Mouse (Mus musculus) kidney, adult 2 months (tissue): ENCODE results near the gene Nfia. TPM values are rescaled to one million over a fixed set of nuclear protein-coding genes. Genes with fewer than 3 reads are reported as not detected.

ENCODE experiments used
- DNase-seq: peaks from one replicate; pipeline ENCODE4 v3.0.0; 2021
- H3K27ac ChIP-seq: fragments of 200-500 bp; 2 replicates; pipeline ENCODE4 v1.5.1; 2012; ENCODE audit warnings: low read depth, low read length, control low read depth, inconsistent platforms; ENCODE audit not compliant: insufficient read depth
- H3K27me3 ChIP-seq: fragments of 200-500 bp; replicated peaks from 2 replicates; pipeline ENCODE4 v1.6.1; 2012; ENCODE audit warnings: mild to moderate bottlenecking, moderate library complexity, low read length, inconsistent platforms; ENCODE audit not compliant: control insufficient read depth, insufficient read depth
- H3K36me3 ChIP-seq: fragments of 200-500 bp; 2 replicates; pipeline ENCODE4 v1.6.1; 2012; ENCODE audit warnings: mild to moderate bottlenecking, moderate library complexity, low read length, inconsistent platforms; ENCODE audit not compliant: control insufficient read depth, insufficient read depth
- H3K4me1 ChIP-seq: fragments of 200-500 bp; 2 replicates; pipeline ENCODE4 v1.6.1; 2011; ENCODE audit warnings: low read length; ENCODE audit not compliant: control insufficient read depth, insufficient read depth
- H3K4me3 ChIP-seq: fragments of 200-500 bp; 2 replicates; pipeline ENCODE4 v1.5.1; 2011; ENCODE audit warnings: mild to moderate bottlenecking, low read depth, low read length, control low read depth; ENCODE audit not compliant: insufficient read depth
- CTCF ChIP-seq: fragments of 200-500 bp; conservative IDR thresholded peaks from 2 replicates; pipeline ENCODE4 v1.5.1; 2011; ENCODE audit warnings: low read depth, mild to moderate bottlenecking, control low read depth, low read length, moderate library complexity, mixed read lengths; ENCODE audit not compliant: insufficient read depth, insufficient read length
- POLR2A ChIP-seq: fragments of 200-500 bp; IDR thresholded peaks from one replicate; pipeline ENCODE4 v1.6.1; 2011; ENCODE audit warnings: low read depth, low read length, control low read depth
- WGBS: fragments of 180-500 bp; shearing (Covaris S2); methylation state at CpG from one replicate; pipeline ENCODE4 v1.1.7; 2018; 5-methylcytosine and 5-hydroxymethylcytosine counted together
- polyA plus RNA-seq: library from polyadenylated mRNA; depleted of rRNA; stranded (reverse); fragments of >200 nt; gene quantifications from 2 replicates; pipeline ENCODE4 v1.2.3, GENCODE M21; 2012

The Nfia gene
- polyA plus RNA-seq, 1 experiment, result 46.5 TPM

DNA sequence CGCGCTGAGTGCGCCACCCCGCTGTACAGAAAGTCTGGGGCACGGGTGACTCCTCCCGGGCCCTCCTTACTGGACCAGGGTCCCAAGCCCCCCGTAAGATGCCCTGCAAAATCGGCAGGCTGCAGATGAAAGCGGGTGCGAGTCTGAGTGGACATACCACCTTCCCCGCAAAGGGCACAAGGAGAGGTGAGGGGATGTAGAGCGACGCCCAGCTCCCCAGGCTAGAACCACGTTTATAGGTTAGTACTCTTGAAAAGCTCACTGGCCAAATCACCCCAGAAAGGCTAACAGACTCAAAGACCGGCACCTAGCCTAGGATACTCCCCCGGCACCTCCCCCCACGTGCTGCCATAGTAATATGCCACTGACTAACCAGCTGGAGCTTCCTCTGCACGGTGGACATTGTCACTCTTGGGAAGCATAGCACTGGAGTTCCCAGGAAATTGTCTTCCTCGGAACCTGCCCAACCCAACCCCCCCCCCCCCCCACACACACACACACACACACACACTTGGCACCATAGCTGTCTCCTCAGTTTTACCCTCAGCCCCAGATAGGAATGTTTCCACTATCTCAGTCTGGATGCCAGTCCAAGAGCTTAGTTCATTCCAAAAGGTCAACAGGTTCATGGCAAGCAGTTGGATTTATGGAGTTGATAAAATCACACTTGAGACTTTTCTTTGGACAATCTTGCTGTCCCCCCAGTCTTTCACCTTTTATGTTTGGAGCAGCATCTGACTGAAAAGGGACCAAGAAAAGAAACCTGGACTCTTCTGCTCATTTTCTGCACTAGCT lies 26.2 kb upstream of the Nfia start:
- H3K4me1 ChIP-seq, result peaks cover 4% of the 10 kb centered on the region; the same call in 1 of the 2 replicates
- 8% methylated on average over 19 of the region's 19 CpGs for WGBS
- no peaks in the 10 kb centered on the region for H3K36me3 ChIP-seq
- H3K4me3 ChIP-seq, result peak overlapping the region; percentile 44; the same call in 1 of the 2 replicates
- H3K27me3 ChIP-seq, result no peaks in the 10 kb centered on the region
- DNase-seq, result peak; percentile 39
- no peak for TF ChIP-seq POLR2A
- no peak for TF ChIP-seq CTCF
- H3K27ac ChIP-seq, result no peak overlapping the region

DNA sequence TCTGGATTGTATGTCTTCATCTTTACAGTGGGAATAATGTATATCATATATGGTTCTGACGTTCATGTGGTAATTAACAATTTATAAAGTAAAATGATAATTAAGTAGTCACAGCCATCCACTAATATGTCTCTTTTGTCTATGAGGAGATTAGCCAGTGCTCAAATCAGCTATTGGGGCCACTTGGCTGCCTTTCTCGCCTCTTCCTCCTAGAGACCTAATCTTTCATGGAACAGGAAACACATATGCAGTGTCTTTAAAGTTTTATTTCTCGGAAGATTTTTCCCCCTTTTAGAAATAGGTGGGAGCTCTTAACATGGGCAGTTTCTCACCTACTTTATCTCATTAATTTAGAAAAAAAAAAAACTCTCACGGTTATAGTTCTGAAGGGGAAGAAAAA lies 22.1 kb upstream of the Nfia start:
- TF ChIP-seq POLR2A, result no peak
- TF ChIP-seq CTCF, result no peak

DNA sequence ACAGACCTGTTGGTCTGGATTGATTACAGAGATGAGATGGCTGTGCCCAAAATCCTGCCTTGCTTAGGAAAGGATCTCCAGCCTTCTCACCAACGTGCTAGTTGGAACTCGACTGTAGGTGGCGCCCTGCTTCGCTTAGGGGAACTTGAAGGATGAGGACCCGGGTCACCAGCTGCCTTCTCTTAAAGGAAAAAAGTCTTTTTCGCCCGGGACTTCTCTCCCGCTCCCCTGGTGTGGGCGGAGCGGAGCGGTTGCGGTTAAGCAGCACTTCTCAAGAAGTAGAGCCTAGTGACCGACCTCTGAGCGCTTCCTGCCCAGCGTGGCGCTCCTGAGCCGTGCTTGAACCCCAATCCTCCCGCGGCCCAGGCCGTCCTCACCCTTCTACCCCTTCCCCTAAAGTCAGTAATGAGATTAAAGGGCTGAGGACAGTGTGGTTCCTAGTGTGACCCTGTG lies 21.5 kb upstream of the Nfia start:
- Histone ChIP-seq H3K36me3 (no peaks in the 10 kb centered on the region), H3K4me3 (peak overlapping the region; percentile 52), H3K4me1 (peaks cover 8% of the 10 kb centered on the region; the same call in 1 of the 2 replicates), H3K27ac (peak overlapping the region; percentile 92), H3K27me3 (no peaks in the 10 kb centered on the region)
- TF ChIP-seq POLR2A, result peak; percentile 22
- TF ChIP-seq CTCF, result peak; percentile 93
- peak; percentile 95 for DNase-seq
- WGBS, result under 1% methylated on average over 20 of the region's 20 CpGs

More for the DNA sequence above, 22.1 kb upstream of the Nfia start:
- H3K36me3 ChIP-seq, result no peaks in the 10 kb centered on the region
- no peaks in the 10 kb centered on the region for H3K27me3 ChIP-seq
- peaks cover 10% of the 10 kb centered on the region; the same call in 1 of the 2 replicates for H3K4me1 ChIP-seq
- DNase-seq, result no peak
- H3K27ac ChIP-seq, result no peak overlapping the region
- WGBS, result 49% methylated on average over 4 of the region's 4 CpGs
- H3K4me3 ChIP-seq, result no peak overlapping the region

DNA sequence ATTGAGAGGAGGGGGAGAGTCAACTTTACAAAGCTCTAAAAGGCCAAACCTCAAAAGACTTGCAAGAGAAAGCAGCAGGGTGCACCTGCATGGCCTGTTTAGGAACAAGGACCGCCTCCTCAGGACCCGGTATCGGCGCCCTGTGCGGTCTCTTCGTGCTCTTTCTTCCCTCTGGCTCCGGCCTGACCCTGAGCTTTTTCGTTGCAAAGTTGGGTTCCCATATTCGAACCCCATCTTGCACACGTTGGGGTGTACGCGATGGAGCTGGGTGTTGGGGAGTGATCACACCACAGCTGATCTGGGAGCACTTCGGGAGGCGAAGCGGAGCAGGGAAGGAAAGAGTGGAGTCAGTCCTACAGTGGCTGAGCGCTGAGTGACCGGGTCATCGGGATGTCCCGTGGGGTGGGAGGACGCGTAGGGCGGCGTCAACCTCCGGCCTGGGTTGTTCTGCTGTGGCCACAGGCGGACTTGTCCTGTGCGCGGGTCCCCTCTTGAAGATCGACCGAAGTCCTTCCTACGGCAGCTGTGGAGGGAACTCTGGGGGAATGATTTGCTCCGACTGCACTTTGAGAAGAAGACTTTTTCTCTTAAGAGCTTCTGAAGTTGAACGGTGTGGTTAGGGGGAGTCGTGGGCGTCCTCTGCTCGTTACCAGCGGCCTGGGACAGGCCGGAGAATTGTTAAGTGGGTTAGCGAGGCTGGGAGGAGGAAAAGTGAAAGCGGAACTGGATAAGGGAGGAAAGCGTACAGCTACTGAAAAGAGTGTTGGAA lies 20.9 kb upstream of the Nfia start:
- TF ChIP-seq CTCF (no peak), POLR2A (peak; percentile 88)
- H3K36me3 ChIP-seq, result no peaks in the 10 kb centered on the region
- peaks cover 8% of the 10 kb centered on the region; the same call in 1 of the 2 replicates for H3K4me1 ChIP-seq
- H3K4me3 ChIP-seq, result peak overlapping the region; percentile 52
- 1% methylated on average over 39 of the region's 40 CpGs for WGBS
- no peaks in the 10 kb centered on the region for H3K27me3 ChIP-seq
- DNase-seq, result peak; percentile 89
- H3K27ac ChIP-seq, result peak overlapping the region; percentile 92

DNA sequence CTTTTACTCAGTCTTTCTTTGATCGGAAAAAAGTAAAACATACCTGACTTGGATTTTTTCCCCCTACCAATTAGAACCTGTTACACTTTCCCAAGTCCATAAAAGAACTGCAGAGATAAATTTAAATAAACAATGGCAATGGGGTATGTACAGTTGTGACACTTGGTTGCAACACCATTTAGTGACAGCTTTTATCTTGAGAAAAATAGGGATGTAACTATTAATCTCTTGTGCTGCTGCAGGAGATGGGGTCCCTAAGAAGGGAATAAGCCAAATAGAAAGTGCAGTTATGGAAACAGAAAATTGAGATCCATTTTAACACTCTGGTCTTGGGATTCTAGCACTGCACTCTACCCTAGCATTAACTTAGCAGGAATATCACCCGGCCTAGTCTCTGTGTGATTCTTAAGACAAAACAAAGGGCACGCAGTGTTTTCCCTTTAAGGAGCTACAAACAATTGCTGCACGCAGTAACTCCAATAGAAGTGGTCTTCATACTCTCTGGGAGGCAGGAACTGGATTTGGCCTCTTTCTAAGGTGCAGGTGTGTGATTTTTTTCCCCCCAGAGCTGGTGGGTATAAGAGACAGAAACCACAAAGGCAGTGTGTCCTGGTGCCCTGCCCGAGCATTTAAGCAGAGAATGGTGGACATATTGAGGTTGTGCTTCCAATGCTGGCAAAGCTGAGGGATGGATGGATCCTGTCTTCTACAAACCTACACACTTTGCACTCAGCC lies 20.1 kb upstream of the Nfia start:
- no peaks in the 10 kb centered on the region for H3K36me3 ChIP-seq
- H3K4me3 ChIP-seq, result no peak overlapping the region; the same call in 1 of the 2 replicates
- H3K27ac ChIP-seq, result peak overlapping the region; percentile 92
- no peak for DNase-seq
- no peaks in the 10 kb centered on the region for H3K27me3 ChIP-seq
- WGBS, result 58% methylated on average over 5 of the region's 5 CpGs
- H3K4me1 ChIP-seq, result peaks cover 8% of the 10 kb centered on the region; the same call in 1 of the 2 replicates
- TF ChIP-seq POLR2A (no peak), CTCF (no peak)

DNA sequence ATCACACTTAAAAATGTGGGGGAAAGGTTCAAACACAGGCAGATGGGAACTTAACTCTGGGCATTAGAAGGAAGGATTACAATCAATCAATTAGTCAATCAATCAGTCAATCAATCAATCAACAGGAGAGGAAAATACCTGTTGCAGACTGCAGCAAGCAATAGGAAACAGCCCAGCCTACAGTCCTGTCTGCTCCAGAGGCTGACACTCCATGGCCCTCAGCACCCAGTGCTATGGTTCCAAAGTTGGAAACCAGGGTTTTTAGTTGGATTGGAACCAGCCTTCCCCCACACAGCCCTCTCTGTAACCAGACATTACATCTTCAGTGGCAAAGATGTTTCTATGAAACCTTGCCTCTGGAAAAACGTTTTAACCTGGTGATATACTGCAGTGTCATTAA lies 19.0 kb upstream of the Nfia start:
- H3K27me3 ChIP-seq, result no peaks in the 10 kb centered on the region
- peak overlapping the region; percentile 17; the same call in 1 of the 2 replicates for H3K27ac ChIP-seq
- no peaks in the 10 kb centered on the region for H3K36me3 ChIP-seq
- H3K4me3 ChIP-seq, result no peak overlapping the region
- 39% methylated on average over 1 of the region's 1 CpGs for WGBS
- H3K4me1 ChIP-seq, result peaks cover 12% of the 10 kb centered on the region
- DNase-seq, result no peak
- TF ChIP-seq CTCF (no peak), POLR2A (no peak)
